Mouse (Mus musculus) inflammation-experienced regulatory T-cells (primary cell): Measurements from ENCODE around the gene Fhit. TPM values are rescaled to one million over a fixed set of nuclear protein-coding genes. Genes with fewer than 3 reads are reported as not detected.

Experiments
- polyA plus RNA-seq, 2 experiments: library from polyadenylated mRNA; unstranded; fragments of 100-300 nt; shearing (Covaris generic); gene quantifications; one replicate each; pipeline ENCODE4 v1.2.1; 2017

Fhit gene
- polyA plus RNA-seq: 1 to 10 TPM; 6.5 to 6.9 TPM

GRCm38 (mm10) chr14:11161751-11162231 lies at the start of gene Fhit:
Fhit (minus strand) TSS chr14:11162035.

Other genes with a start within 250 kb of the Fhit start
- gene Gm3839, start 194.7 kb upstream of the Fhit start, polyA plus RNA-seq: 1 to 10 TPM; 1.8 to 2.4 TPM